Mouse (Mus musculus): Measurements from ENCODE around the gene Ankar. TPM values are rescaled to one million over a fixed set of nuclear protein-coding genes. Genes with fewer than 3 reads are reported as not detected.

Ankar gene
- total RNA-seq, 2 experiments from 2014 or later, result not detected

GRCm38 (mm10) chr1:72710753-72711653 lies 10.6 kb upstream of the Ankar start, which contains the start of gene Rpl37a:
Gene Rpl37a, plus strand, starts transcription at chr1:72711290.
- DNase-seq, result peak; percentile 94

- DNase-seq, result no peak
These were observed 7.1 kb upstream of the Ankar start for GRCm38 (mm10) chr1:72707525-72707924.

DNA sequence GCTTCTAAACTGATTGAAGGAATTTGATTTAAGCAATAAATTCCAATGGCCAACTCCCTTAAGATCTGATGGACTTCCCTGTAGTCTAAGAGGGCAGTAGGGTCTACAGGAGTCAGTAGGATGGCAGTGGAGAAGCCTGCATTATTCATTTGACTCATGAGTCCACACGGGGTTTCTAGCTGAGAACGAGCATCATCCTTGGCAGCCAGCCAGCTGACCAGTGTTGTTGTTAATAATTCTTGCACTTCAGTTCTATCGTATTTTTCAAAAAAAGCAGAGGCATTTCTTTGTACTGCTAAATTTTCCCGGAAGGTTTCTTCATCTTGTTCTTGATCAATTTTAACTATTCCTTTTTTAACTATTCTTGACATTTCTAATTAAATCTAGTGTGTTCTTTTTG lies 1.7 kb downstream of the Ankar start:
- peak; percentile 33 for DNase-seq

- no peak for DNase-seq
These were observed 4.1 kb downstream of the Ankar start for GRCm38 (mm10) chr1:72696256-72696655.

GRCm38 (mm10) chr1:72673070-72673469 lies 27.3 kb downstream of the Ankar start:
- DNase-seq, result no peak

- peak; percentile 33 for DNase-seq
These were observed 59.5 kb downstream of the Ankar start for GRCm38 (mm10) chr1:72640658-72641410.

- no peak for DNase-seq
These were observed 65.2 kb downstream of the Ankar start for GRCm38 (mm10) chr1:72635221-72635620.

DNA sequence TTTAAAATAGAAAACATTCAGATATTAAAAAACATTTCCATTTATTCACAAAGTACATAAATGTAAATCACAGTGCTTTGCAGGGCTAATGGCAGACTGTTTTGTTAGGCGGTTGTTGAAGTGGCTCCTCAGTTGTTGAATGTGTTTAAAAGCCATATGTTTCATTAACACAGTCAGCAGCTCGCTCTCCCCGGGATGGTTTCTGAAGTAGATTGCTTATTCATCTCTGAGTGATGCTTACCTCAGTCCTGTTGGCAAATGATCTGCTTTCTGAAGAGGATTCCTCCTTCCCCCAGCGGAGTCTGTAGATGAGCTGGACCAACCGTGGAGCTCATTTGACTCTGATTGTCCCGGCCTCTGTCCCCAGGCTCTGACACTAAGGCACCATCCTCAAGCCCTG lies 88.2 kb downstream of the Ankar start:
- no peak for DNase-seq

- no peak for DNase-seq
These were observed 90.2 kb downstream of the Ankar start for GRCm38 (mm10) chr1:72609887-72610877.

GRCm38 (mm10) chr1:72609129-72609528 lies 91.2 kb downstream of the Ankar start:
- no peak for DNase-seq

DNA sequence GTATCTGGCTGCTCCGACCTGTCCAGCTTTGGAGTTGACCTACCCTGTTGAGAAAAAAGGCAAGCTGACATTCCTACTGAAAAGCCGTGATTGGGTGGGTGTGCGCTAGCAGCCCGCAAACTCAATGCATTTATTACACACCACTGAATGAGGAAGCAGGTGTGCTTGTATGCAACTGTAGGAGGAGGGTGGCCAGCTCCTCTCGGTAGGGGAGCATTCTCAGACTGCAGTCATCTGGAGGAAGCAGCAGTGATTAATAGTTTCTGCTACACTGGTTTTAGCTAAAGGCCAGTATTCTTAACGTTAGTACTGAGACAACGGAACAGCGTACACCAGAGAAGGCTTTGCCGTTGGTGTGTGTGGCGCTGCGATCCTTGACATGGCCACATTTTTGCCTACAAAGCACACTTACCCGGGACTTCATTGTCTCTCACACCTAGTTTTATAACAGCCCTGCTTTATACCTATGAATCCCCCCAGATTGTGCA lies 94.1 kb downstream of the Ankar start:
- DNase-seq, result no peak

GRCm38 (mm10) chr1:72602803-72603202 lies 97.6 kb downstream of the Ankar start:
- DNase-seq, result no peak

- no peak for DNase-seq
These were observed 98.2 kb downstream of the Ankar start for GRCm38 (mm10) chr1:72602186-72602585.

- DNase-seq, result no peak
These were observed 99.1 kb downstream of the Ankar start for GRCm38 (mm10) chr1:72601233-72601632.

DNA sequence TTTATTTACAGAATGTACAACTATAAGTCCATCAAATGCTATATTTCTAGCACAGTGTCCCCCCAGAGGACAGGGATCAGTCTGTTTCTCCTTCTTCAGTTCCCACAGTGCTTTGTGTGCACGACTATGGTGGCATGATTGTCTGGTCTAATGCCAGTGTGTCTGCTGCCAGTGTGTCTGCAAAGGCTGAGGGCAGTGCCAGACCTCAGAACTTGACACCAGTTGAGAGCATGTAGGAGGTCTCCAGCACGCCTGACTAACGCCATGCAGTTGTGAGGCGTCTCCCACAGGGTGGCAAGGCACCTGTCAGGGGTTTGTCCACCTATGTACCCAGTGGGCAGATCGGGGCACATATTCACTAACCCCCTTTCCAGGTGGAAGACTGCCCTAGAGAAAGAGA lies 99.6 kb downstream of the Ankar start:
- no peak for DNase-seq

DNA sequence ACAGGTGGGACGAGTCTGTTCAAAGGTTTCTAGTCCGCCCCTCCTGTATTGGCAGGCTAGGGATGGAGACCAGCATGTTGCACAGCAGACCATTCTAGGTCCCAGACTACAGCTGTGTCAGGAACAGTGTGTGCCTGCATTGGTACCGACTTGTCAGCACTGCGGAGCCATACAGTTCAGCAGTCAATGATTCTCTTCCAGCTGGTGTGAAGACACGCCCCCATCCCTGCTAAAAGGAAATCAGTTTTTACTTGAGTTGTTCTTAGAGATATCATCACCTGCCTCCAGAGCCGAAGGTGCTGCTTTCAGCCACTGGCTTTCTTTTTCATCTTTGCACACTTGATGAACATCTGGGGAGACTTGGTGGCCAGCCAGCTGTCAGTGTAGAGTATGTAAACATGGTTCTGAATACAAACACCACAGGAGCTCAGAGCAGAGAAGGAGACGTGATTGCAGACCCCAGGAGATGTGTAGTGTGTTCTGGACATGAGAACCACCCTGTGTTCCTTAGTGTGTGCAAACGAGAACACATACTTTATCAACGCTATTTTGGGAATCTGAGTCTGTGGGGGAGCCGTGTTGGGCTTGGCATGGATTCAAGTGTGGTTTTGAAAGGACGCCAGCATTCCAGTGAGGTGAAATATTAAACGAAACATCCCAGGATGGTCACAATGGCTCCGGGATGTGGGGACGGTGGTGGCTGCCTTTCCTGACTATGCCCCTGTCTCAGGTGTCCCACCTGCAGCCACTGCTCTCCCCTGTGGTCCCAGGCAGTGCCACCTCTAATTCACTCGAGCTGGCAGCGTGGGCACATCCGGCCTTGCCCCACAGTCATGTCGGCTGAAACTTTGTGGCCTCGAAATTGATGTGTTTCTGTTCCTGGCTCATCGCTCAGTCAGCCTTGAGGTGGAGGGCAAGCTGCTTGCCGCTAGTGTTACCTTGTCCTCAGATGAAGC lies 101.0 kb downstream of the Ankar start:
- DNase-seq, result no peak

DNA sequence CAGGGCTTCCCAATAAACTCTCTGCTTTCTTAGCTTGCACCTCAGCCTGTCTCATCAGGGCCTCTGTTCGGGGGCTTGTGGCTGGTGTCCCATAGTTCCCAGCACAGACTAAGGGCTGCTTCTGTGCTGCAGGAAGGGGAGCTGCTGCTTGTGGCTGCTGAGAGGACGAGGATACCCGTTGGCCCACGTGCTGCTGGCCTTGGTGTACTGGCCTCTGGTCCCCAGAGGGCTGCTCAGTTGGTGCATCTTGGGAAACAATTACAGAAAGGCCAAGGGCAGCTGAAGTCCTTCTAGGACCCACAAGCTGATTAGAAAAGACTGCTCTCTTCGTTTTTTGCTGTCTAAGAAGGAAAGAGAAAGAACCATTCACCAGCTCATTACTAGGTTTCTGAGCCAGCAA lies 104.1 kb downstream of the Ankar start:
- no peak for DNase-seq

DNA sequence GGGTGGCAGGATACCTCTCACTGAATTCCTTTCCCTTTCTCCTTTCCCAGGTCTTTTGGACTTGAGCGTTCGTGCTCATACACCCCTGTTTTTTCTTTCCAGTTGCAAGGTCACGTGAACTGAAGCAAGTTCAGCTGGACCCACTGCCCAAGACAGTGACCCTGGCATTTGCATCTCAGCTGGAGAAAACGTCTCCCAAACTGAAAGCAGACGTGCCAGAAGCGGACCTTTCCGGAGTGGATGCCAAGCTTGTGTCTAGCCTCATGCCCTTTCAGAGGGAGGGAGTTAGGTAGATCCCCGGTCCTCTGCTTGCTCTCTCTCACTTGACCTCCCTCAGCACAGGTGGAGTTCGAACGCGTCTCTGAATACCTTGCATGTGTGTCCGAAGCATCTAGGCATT lies 104.7 kb downstream of the Ankar start:
- DNase-seq, result no peak

- peak; percentile 26 for DNase-seq
These were observed 106.9 kb downstream of the Ankar start for GRCm38 (mm10) chr1:72593340-72593951.
